Mouse (Mus musculus) brain, embryonic 14.5 days (tissue): ENCODE measurements around the gene Usp45. TPM values are rescaled to one million over a fixed set of nuclear protein-coding genes. Genes with fewer than 3 reads are reported as not detected.
"Not testable (repeated sequence)": the region's sequence is repeated elsewhere in the genome, so short reads cannot be mapped to it uniquely, and the experiment has no call there.

Source experiments
- DNase-seq: peaks from one replicate; pipeline ENCODE4 v3.0.0-alpha.2; 2011; ENCODE audit warnings: low read depth
- CTCF ChIP-seq: fragments of 200-500 bp; IDR thresholded peaks from 2 replicates; pipeline ENCODE4 v1.5.1; 2012; ENCODE audit warnings: inconsistent platforms, mild to moderate bottlenecking, moderate library complexity, borderline replicate concordance; ENCODE audit not compliant: insufficient read depth, insufficient read length; ENCODE audit errors: extremely low read depth
- POLR2A ChIP-seq: fragments of 200-500 bp; IDR thresholded peaks from 2 replicates; pipeline ENCODE4 v1.6.1; 2012; ENCODE audit warnings: mild to moderate bottlenecking, inconsistent platforms, borderline replicate concordance; ENCODE audit not compliant: poor library complexity, insufficient read depth, insufficient read length, severe bottlenecking; ENCODE audit errors: extremely low read depth
- polyA plus RNA-seq: library from polyadenylated mRNA; depleted of rRNA; stranded (reverse); fragments of >200 nt; gene quantifications from 2 replicates; pipeline ENCODE4 v1.2.3, GENCODE M21; 2012; rRNA removed

Usp45 gene
- 10.4 and 10.9 TPM in 2 replicates for polyA plus RNA-seq

DNA sequence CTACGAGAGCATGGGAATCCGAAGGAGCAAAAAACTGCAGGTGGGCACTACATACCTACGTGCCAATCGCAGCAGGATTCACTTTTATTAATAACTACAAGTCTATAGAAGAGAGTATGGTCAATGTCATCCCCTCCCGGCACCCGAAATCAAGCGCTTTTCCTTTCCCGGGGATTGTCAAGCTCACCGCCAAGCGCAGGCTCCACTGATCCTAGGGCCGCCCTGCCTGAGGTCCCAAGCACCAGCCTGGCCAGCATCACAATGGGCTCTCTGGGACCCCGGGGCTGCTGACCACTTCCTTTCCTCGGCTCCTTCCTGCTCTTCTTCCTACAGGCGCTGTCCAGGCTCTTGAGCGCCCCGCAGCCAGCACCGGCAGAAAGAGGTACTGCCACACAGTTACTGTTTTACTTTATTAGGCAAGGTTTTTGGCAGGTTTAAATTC, at the start of gene Usp45, which contains the start of gene Tstd3:
Usp45 (plus strand) TSS at position 294 of the 442 bp plus-strand sequence.
Tstd3 (minus strand) TSS at position 350 of the 442 bp plus-strand sequence.
- peak; percentile 87 for TF ChIP-seq CTCF
- peak; percentile 28; the same call in 1 of the 2 replicates for TF ChIP-seq POLR2A
- DNase-seq = peak; percentile 92

DNA sequence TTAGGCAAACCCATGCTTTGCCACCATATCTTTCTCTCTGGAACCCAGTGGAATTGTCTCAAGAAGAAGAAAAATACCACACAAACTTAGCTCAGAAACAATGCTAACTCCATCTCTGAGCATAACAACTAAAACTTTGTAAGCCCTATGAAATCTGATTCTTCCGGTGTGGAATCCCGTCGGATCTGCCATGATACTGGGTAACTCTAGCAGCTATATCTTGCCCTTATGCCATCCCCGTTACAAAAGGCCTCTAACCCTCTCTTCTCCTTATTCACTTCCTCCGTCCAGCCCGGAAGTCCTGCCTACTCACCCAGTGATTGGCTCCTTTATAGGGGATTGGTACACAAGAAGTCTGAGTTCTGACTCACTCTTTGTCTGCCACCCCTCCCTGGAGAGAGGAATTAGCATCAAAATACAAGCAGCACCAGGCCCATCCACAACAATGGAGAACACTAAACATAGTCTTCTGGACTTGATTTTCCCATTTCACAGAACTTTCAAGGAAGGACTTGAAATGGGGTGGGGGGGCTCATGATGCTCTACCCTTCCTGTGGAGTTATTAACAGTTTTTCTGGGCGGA, 44.1 kb upstream of the Usp45 start:
- TF ChIP-seq POLR2A (no peak), CTCF (no peak)
- peak; percentile 59 for DNase-seq

DNA sequence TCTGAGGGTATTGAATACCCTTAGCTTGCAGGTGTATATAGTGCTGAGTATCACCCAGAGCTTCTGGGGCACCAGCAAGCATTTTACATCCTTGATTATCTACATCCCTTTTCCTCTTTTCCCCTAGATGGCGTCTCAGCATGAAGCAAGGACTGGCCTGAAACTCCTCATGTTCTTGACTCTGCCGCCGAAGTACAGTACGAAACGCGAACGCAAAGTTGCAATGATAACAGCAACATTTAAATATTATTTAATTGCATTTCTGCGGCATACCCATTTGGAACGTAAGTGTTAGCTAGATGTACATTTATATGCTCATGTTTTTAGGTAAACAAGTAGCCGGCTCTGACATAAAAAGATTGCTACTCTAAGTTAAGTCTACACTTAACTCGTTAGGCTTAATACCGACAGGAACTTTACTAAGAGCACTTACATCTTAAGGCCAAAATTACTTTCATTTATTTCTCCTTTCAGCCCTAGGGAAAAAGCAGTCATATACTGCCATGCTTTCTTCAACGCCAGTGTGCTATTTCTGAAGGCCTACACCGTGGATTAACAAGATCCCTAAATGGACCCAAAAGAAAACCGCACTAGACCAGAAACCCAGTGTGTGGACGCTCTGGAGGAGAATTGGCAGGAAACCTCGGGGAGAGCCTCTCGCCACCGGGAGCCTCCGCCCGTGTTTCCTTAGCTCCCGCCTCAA, 39.9 kb upstream of the Usp45 start:
- DNase-seq = peak; percentile 92
- TF ChIP-seq POLR2A = no peak
- TF ChIP-seq CTCF = peak; percentile 59; the same call in 1 of the 2 replicates

DNA sequence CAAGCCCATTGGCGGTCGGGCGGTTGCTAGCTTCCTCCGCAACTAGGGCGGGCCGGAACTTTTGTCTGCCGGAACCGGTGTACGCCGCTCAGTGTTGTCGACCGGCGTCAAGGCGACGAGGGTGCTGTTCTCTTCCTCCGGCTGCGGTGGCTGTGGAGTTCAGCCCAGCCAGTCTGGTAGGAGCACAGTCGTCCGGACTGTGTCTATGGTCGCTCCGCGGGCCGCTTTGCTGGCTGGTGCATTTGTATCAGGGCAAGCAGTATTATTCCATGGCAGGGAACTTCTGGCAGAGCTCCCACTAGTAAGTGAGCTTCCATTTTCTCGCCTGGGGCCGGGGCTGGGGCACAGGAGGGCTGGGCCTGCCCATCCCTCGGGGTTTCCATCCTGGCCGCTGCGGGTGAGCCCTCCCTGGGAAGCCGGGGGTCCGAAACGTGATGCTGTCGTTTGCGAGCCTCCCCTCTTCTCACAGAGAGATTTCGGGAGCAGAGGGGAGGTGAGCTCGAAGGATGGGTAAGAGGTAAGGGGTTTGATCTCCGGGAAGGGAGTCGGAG, 39.3 kb upstream of the Usp45 start, which contains the start of gene Ccnc:
Ccnc (plus strand) TSS at position 87 of the 551 bp plus-strand sequence.
- TF ChIP-seq POLR2A (peak; percentile 68; the same call in 1 of the 2 replicates), CTCF (no peak)
- DNase-seq = peak; percentile 98

DNA sequence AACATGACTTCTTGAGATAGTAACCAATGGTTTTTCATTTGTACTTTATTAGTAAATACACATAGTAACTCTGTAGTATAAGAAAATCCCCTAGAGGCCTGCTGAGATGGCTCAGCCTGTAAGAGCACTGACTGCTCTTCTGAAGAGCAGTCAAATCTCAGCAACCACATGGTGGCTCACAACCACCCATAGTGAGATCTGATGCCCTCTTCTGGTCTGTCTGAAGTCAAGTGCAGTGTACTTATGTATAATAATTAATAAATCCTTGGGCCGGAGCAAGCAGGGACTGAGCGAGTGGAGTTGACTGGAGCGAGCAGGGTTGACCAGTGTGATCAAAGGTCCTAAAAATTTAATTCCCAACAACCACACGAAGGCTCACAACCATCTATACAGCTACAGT, 27.8 kb upstream of the Usp45 start:
- peak; percentile 11 for DNase-seq
- TF ChIP-seq CTCF (no peak), POLR2A (no peak)

DNA sequence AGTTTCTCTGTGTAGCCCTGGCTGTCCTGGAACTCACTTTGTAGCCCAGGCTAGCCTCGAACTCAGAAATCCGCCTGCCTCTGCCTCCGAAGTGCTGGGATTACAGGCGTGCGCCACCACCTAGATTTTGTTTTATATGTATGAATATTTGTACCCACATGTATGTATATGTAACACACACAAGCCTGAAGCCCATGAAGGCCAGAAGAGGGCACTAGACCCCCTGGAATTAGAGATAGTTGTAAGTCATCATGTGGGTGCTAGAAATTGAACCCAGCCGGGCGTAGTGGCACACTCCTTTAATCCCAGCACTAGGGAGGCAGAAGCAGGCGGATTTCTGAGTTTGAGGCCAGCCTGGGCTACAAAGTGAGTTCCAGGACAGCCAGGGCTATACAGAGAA, 22.8 kb upstream of the Usp45 start:
- not testable (repeated sequence) for DNase-seq

DNA sequence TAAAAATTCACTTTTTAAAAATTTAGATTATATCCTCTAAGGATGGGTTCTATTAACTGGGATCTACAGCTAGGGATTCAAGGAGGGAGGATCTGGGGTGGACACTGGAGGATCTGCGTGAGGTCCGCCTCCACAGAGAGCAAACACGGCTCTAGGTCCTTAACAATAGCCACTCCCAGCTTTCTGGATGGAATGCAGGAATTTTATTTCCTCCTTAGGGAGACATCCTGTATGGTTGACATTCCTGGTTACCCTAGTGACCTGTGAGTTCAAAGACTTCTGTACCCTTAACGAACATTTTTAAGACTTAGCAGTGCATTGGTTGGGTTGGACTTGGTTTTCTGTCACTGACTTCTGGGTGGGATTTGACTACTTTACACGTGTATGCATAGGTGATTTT, 21.2 kb upstream of the Usp45 start:
- TF ChIP-seq CTCF = no peak
- TF ChIP-seq POLR2A = no peak
- no peak for DNase-seq

DNA sequence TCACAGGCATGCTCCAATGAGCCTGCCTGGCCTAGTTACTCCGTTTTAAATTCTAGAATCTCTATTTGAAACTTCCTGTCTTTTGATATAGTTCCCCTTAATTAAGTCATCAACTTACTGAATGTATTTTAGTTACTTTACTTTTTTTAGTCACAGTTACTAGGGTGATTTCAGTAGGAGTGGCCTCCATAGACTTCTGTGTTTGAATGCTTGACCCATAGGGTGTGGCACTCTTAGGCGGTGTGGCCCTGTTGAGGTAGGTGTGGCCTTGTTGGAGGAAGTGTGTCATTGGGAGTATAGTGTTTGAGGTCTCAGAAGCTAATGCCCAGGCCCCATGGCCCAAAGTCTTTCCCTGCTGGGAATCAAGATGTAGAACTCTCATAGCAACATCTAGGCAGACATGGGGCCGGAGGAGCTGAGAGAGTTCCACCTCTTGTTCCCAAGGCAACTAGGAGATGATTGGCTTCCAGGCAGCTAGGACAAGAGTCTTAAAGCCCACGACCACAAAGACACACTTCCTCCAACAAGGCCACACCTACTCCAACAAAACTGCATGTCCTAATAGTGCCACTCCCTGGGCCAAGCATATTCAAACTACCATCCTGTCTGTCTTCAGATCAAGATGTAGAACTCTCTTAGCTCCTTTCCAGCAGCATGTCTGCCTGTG, 11.7 kb upstream of the Usp45 start:
- DNase-seq = no peak
- no peak for TF ChIP-seq POLR2A
- TF ChIP-seq CTCF = no peak

DNA sequence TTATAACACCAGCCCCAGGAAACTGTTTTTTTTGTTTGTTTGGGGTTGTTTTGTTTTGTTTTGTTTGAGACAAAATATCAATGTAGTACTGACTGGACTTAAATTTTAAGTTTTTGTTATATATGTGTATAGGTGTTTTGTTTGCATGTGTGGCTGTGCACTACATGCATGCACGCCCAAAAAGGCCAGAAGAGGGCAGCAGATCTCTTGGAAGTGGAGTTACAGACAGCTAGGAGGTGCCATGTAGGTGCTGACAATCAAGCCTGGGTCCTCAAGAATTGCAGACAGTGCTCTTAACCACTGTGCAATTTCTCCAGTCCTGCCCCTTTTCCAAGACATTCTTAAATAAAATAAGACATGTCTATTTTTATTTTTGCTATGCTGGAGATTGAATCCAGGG, 8.1 kb upstream of the Usp45 start:
- DNase-seq = no peak
- TF ChIP-seq POLR2A = no peak
- TF ChIP-seq CTCF = peak; percentile 4; the same call in 1 of the 2 replicates

DNA sequence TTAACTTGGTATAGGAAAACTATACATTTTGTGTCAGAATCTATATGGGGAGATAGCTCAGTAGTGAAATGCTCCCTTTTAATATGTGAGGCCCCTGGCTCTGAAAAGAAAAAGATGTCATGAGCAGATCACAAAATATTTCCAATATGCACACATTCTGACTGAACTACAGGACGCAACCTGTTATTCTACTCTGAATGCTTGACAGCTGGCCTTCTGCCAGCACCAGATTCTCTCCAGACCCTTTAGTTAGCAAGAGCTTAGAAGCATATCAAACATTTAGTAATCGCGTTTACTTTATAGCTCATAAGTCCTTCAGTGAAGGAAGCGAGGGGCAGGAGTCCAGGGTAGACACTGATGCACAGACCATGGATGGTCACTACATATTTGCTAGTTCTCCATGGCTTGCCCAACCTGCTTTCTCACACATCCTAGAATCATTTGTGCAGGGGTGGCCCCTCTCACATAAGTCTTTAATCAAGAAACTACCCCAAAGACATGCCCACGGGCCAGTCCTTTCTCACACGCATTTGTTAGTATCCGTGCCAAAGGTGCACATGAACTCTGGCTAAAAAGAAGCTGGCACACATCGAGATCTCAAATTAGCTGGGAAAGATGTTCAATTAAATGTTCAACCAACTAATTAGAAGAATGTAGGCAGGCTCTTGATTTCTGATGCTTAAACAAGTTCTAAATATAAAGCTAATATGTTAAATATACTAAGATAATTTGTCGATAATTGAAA, 5.4 kb upstream of the Usp45 start:
- TF ChIP-seq CTCF = no peak
- DNase-seq = peak; percentile 77

DNA sequence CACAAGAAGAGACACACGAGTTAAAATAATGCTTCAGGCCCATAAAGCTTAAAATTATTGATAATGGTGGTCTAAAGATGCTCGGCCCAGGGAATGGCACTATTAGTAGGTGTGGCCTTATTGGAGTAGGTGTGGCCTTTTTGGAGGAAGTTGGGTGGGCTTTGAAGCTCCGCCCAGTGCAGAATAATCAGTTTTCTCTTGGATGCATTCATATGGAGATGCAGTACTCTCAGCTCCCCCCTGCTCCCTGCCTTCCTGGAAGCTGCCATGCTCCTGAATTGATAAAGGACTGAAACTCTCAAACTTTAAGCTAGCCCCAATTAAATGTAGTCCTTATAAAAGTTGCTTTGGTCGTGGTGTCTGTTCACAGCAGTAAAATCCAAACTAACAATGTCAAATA, 3.1 kb upstream of the Usp45 start:
- no peak for DNase-seq
- TF ChIP-seq POLR2A (no peak), CTCF (no peak)
